Mouse (Mus musculus) olfactory bulb, adult 2 months (tissue): ENCODE data around the gene Rptor. TPM values are rescaled to one million over a fixed set of nuclear protein-coding genes. Genes with fewer than 3 reads are reported as not detected.

Experiments
- H3K27ac ChIP-seq: fragments of 200-500 bp; 2 replicates; pipeline ENCODE4 v1.5.1; 2012; ENCODE audit warnings: low read depth, low read length; ENCODE audit not compliant: insufficient read depth
- H3K4me1 ChIP-seq: fragments of 200-500 bp; 2 replicates; pipeline ENCODE4 v1.6.1; 2012; ENCODE audit warnings: low read length; ENCODE audit not compliant: control insufficient read depth, insufficient read depth
- H3K4me3 ChIP-seq: fragments of 200-500 bp; 2 replicates; pipeline ENCODE4 v1.5.1; 2012; ENCODE audit warnings: mild to moderate bottlenecking, low read depth, low read length, moderate library complexity; ENCODE audit not compliant: insufficient read depth
- CTCF ChIP-seq: fragments of 200-500 bp; IDR thresholded peaks from 2 replicates; pipeline ENCODE4 v1.5.1; 2012; ENCODE audit warnings: low read depth, mild to moderate bottlenecking, low read length, moderate library complexity; ENCODE audit not compliant: insufficient read depth
- POLR2A ChIP-seq: fragments of 200-500 bp; IDR thresholded peaks from 2 replicates; pipeline ENCODE4 v1.6.1; 2012; ENCODE audit warnings: mild to moderate bottlenecking, low read depth, low read length, moderate library complexity; ENCODE audit not compliant: insufficient read depth
- WGBS: fragments of 180-500 bp; shearing (Covaris S2); methylation state at CpG from one replicate; pipeline ENCODE4 v1.1.7; 2018; 5-methylcytosine and 5-hydroxymethylcytosine counted together
- polyA plus RNA-seq: library from polyadenylated mRNA; stranded (reverse); fragments of >200 nt; gene quantifications from 2 replicates; pipeline ENCODE4 v1.2.4, GENCODE M21; 2012; ENCODE audit warnings: low replicate concordance; ENCODE audit not compliant: missing spikeins, insufficient read depth, insufficient read length

The Rptor gene
- polyA plus RNA-seq, 1 experiment = 61.2 TPM

- no peak overlapping the region for H3K4me3 ChIP-seq
- no peak for TF ChIP-seq POLR2A
- 81% methylated on average over 7 of the region's 7 CpGs for WGBS
- H3K27ac ChIP-seq = no peak overlapping the region
- H3K4me1 ChIP-seq = peaks cover 15% of the 10 kb centered on the region
These were observed 37.7 kb upstream of the Rptor start for GRCm38 (mm10) chr11:119565021-119565420.

DNA sequence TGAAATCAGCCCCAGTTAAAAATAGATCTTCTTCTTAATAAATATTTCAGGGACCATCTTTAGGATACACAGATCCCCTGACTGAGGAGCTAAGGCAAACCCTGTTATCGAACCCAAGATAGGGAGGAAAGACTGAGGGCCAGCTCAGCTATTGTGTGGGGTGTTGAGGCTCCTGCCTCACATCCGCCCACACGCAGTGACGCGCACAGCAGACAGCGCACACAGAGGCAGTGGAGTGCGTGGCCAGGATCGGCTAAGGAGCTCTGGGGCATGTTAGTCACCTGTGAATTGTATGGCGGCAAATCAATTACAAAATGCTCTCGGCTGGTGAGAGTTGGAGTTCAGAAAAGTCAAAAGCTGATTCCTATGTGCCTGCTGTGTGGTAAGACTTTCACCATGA is 37.0 kb upstream of the Rptor start:
- Histone ChIP-seq H3K4me1 (peaks cover 15% of the 10 kb centered on the region), H3K27ac (no peak overlapping the region), H3K4me3 (no peak overlapping the region)
- TF ChIP-seq POLR2A = no peak
- no peak for TF ChIP-seq CTCF
- 17% methylated on average over 10 of the region's 10 CpGs for WGBS

GRCm38 (mm10) chr11:119566188-119566587 is 36.5 kb upstream of the Rptor start:
- Histone ChIP-seq H3K4me1 (peaks cover 15% of the 10 kb centered on the region), H3K27ac (no peak overlapping the region), H3K4me3 (no peak overlapping the region)
- WGBS = 49% methylated on average over 5 of the region's 5 CpGs
- no peak for TF ChIP-seq POLR2A
- TF ChIP-seq CTCF = no peak

DNA sequence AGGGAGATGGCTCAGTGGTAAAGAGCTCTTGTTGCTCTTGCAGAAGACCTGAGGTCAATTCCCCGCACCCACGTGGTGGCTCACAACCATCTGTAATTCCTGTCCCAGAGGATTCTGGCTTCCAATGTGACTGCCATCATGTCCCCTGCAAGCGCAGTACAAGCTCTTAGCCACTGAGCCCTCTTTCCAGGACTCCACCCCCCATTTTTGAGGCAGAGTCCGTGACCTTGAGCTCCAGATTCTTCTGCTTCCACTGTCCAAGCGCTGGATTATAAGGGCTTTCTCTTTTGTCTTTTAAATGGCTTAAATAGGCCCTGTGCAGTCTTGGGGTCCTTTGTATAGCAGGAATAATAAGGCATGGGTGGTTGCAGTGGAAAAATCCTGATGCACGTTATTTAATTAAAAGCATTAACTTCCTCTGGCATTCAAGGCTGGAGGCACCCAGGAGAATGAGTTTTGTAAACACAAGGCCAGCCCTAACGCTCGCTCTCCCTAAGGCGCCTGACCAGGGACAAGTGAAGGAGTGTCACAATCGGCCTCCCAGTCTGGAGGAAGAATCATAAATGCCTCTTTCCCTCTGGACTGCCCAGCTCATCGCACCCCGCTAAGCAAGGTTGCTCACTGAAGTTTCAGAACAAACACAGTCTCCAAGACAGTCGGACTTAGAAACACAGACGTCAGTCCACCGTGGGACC is 30.2 kb upstream of the Rptor start:
- no peak overlapping the region for H3K27ac ChIP-seq
- no peak for TF ChIP-seq POLR2A
- no peak for TF ChIP-seq CTCF
- H3K4me3 ChIP-seq = no peak overlapping the region
- 57% methylated on average over 15 of the region's 15 CpGs for WGBS
- peaks cover 2% of the 10 kb centered on the region; the same call in 1 of the 2 replicates for H3K4me1 ChIP-seq

DNA sequence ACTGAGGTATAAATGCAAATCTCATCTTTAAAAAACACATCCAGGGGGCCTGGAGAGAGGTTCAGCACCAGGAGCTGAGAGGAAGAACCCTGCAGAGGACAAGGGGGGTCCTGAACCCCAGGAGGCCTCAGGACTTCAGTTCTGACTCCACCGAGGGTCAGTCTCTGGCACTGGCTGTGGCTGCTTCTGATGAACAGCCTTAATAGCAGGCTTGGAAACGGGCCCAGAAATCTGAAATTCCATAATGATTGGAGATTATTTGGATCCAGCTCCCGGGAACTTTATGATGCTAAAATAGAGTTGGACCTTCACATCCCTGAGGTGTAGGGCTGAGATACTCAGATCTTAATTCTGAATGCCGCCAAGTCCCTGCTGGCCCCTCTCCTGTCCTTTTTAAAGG is 25.9 kb upstream of the Rptor start:
- peaks cover 2% of the 10 kb centered on the region; the same call in 1 of the 2 replicates for H3K4me1 ChIP-seq
- no peak overlapping the region for H3K4me3 ChIP-seq
- no peak for TF ChIP-seq POLR2A
- no peak overlapping the region for H3K27ac ChIP-seq
- 55% methylated on average over 4 of the region's 4 CpGs for WGBS

DNA sequence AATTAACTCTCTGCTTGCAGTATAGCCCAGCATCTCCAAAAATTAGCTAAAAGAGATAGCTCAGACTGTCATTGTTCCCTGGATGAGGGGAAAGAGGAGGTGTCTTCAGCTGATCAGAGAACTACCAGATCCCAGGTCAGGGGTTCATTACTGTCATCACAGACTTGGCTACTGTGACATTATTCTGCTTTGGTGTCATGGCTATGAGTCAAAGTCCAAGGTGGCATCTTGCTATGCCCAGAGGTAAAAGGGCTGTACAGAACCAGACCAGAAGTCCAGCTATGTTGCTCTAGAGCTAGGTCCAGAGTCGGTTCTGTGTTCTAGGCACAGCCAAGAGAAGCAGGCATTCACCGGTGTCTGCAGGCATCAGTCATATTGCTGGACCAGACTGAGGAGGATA is 25.0 kb upstream of the Rptor start:
- 89% methylated on average over 2 of the region's 2 CpGs for WGBS
- Histone ChIP-seq H3K4me1 (no peaks in the 10 kb centered on the region; the same call in 1 of the 2 replicates), H3K27ac (no peak overlapping the region), H3K4me3 (no peak overlapping the region)
- TF ChIP-seq CTCF = no peak
- no peak for TF ChIP-seq POLR2A

- TF ChIP-seq CTCF (no peak), POLR2A (no peak)
- 77% methylated on average over 4 of the region's 4 CpGs for WGBS
- no peak overlapping the region for H3K27ac ChIP-seq
These were observed 16.2 kb upstream of the Rptor start for GRCm38 (mm10) chr11:119586511-119586910.

GRCm38 (mm10) chr11:119587112-119587511 is 15.6 kb upstream of the Rptor start:
- TF ChIP-seq CTCF = no peak
- TF ChIP-seq POLR2A = no peak
- H3K27ac ChIP-seq = no peak overlapping the region; the same call in 1 of the 2 replicates
- H3K4me3 ChIP-seq = no peak overlapping the region
- 62% methylated on average over 5 of the region's 5 CpGs for WGBS
- H3K4me1 ChIP-seq = peaks cover 13% of the 10 kb centered on the region

More at GRCm38 (mm10) chr11:119586511-119586910, 16.2 kb upstream of the Rptor start:
- H3K4me1 ChIP-seq = peaks cover 13% of the 10 kb centered on the region
- H3K4me3 ChIP-seq = no peak overlapping the region

DNA sequence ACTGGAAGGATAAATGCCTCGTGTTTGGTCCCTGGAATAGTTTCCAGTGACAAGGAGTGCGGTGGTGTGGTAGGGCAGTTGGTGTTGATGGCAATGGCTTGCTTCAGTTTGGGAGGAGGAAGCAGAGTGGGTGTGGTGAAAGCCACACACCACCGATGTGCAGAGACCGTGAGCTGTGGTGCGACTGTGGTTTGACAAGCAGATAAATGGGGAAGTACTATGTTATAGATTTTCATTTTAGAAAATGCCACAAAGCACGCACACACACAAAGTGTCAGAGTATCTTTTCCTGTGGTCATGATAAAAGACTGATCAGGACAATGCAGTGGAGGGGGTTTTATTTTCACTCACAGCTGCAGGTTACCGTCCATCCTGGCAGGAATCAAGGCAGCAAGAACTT is 13.5 kb upstream of the Rptor start:
- Histone ChIP-seq H3K4me1 (peaks cover 13% of the 10 kb centered on the region), H3K27ac (no peak overlapping the region), H3K4me3 (no peak overlapping the region)
- 82% methylated on average over 7 of the region's 7 CpGs for WGBS
- TF ChIP-seq CTCF (no peak), POLR2A (no peak)
